Mouse (Mus musculus): ENCODE measurements around the gene Pbld1.

- no peak for TF ChIP-seq POLR2A (IDR thresholded peaks at IDR 0.05; ENCODE audit: borderline replicate concordance, extremely low read depth, low read depth, low read length)
- TF ChIP-seq CTCF (IDR thresholded peaks at IDR 0.05; ENCODE audit: insufficient read depth, low read length): no peak
Measured at GRCm38 (mm10) chr10:63064516-63064915, 4.6 kb downstream of the Pbld1 start.
